Mouse (Mus musculus) stomach, embryonic 15.5 days (tissue): ENCODE results near the gene Fam221b. TPM values are rescaled to one million over a fixed set of nuclear protein-coding genes. Genes with fewer than 3 reads are reported as not detected.

Experiments
- ATAC-seq: fragments of 200-750 bp; cut with Nextera tagmentation; 2 replicates; pipeline ENCODE4 v1.8.0; 2017; ENCODE audit warnings: low read depth, moderate number of reproducible peaks, moderate TSS enrichment; ENCODE audit not compliant: insufficient read depth, low FRiP score
- H3K27ac ChIP-seq: fragments of 300-500 bp; sonication (generic); 2 replicates; pipeline ENCODE4 v1.5.1; 2015; ENCODE audit warnings: mild to moderate bottlenecking, inconsistent platforms
- H3K27me3 ChIP-seq: fragments of 300-500 bp; sonication (generic); replicated peaks from 2 replicates; pipeline ENCODE4 v1.6.1; 2015; ENCODE audit warnings: inconsistent platforms
- H3K36me3 ChIP-seq: fragments of 300-500 bp; sonication (generic); 2 replicates; pipeline ENCODE4 v1.6.1; 2015; ENCODE audit warnings: inconsistent platforms
- H3K4me1 ChIP-seq: fragments of 300-500 bp; sonication (generic); 2 replicates; pipeline ENCODE4 v1.6.1; 2015; ENCODE audit warnings: inconsistent platforms
- H3K4me2 ChIP-seq: fragments of 300-500 bp; sonication (generic); 2 replicates; pipeline ENCODE4 v1.6.1; 2015; ENCODE audit warnings: mild to moderate bottlenecking, inconsistent platforms
- H3K4me3 ChIP-seq: fragments of 300-500 bp; sonication (generic); replicated peaks from 2 replicates; pipeline ENCODE4 v1.5.1; 2015; ENCODE audit warnings: inconsistent platforms
- H3K9ac ChIP-seq: fragments of 300-500 bp; sonication (generic); 2 replicates; pipeline ENCODE4 v1.6.1; 2015; ENCODE audit warnings: inconsistent platforms
- H3K9me3 ChIP-seq: fragments of 300-500 bp; sonication (generic); 2 replicates; pipeline ENCODE4 v1.6.1; 2016; ENCODE audit warnings: inconsistent platforms
- WGBS: fragments of 180-500 bp; shearing (Covaris S2); methylation state at CpG from one replicate; pipeline ENCODE4 v1.1.7; 2015; 5-methylcytosine and 5-hydroxymethylcytosine counted together
- polyA plus RNA-seq: library from polyadenylated mRNA; unstranded; fragments of >200 nt; fragmentation: Nextera tagmentation; extraction: Ambion mirVana; gene quantifications from 2 replicates; pipeline ENCODE4 v1.2.1, GENCODE M21; 2015

Gene Fam221b
- polyA plus RNA-seq, 1 experiment from 2014 or later: 4.1 TPM

GRCm38 (mm10) chr4:43693806-43694241, 24.9 kb upstream of the Fam221b start:
- no peaks in the 10 kb centered on the region for H3K9me3 ChIP-seq
- no peak overlapping the region for H3K4me3 ChIP-seq
- H3K36me3 ChIP-seq: no peaks in the 10 kb centered on the region
- 60% methylated on average over 5 of the region's 5 CpGs for WGBS
- no peak overlapping the region for H3K4me2 ChIP-seq
- no peak overlapping the region; the same call in 1 of the 2 replicates for H3K27ac ChIP-seq
- no peak overlapping the region for H3K9ac ChIP-seq
- H3K4me1 ChIP-seq: no peaks in the 10 kb centered on the region
- no peak for ATAC-seq
- no peaks in the 10 kb centered on the region for H3K27me3 ChIP-seq

DNA sequence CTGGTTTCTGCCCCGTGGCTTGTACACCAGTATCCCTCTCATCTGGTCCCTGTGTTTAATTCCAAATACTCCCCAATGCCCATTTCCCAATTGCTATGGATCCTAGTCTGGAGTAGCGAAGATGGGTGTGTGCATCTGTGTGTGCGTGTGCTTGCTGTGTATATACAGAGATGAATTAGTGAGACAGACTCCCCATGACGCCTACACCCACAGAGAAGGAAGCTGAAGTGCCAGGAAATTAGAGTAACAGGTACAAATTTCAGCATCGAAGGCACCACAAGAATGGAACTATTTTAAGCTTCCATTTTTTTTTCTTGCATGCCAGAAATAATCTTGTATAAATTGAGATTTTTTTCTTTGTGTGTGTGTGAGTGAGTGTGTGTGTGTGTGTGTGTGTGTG, 22.1 kb upstream of the Fam221b start:
- Histone ChIP-seq H3K9ac (no peak overlapping the region), H3K4me1 (no peaks in the 10 kb centered on the region), H3K9me3 (no peaks in the 10 kb centered on the region), H3K36me3 (no peaks in the 10 kb centered on the region), H3K27ac (no peak overlapping the region), H3K4me2 (no peak overlapping the region), H3K27me3 (no peaks in the 10 kb centered on the region), H3K4me3 (no peak overlapping the region)
- ATAC-seq: no peak
- 69% methylated on average over 5 of the region's 5 CpGs for WGBS

DNA sequence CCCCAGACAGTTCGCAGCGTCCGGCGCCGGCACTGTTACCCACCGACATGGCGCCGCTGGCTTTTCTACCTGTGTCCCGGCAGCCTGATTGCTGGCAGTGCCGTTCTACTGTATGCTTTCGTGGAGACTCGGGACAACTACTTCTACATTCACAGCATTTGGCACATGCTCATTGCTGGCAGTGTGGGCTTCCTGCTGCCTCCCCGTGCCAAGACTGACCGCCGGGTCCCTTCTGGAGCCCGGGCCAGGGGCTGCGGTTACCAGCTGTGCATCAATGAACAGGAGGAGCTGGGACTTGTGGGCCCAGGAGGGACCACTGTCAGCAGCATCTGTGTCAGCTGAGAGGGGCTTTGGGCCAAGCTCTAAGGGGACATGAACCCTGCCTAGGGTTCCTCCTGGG, 21.1 kb upstream of the Fam221b start:
- H3K9me3 ChIP-seq: no peaks in the 10 kb centered on the region
- 0 out of 2 replicates have a peak, but pooled peaks cover 4% of the 10 kb centered on the region for H3K36me3 ChIP-seq
- no peak overlapping the region for H3K4me2 ChIP-seq
- no peak overlapping the region for H3K27ac ChIP-seq
- H3K27me3 ChIP-seq: no peaks in the 10 kb centered on the region
- H3K4me3 ChIP-seq: no peak overlapping the region
- ATAC-seq: no peak
- no peak overlapping the region for H3K9ac ChIP-seq
- 93% methylated on average over 17 of the region's 17 CpGs for WGBS
- no peaks in the 10 kb centered on the region for H3K4me1 ChIP-seq

DNA sequence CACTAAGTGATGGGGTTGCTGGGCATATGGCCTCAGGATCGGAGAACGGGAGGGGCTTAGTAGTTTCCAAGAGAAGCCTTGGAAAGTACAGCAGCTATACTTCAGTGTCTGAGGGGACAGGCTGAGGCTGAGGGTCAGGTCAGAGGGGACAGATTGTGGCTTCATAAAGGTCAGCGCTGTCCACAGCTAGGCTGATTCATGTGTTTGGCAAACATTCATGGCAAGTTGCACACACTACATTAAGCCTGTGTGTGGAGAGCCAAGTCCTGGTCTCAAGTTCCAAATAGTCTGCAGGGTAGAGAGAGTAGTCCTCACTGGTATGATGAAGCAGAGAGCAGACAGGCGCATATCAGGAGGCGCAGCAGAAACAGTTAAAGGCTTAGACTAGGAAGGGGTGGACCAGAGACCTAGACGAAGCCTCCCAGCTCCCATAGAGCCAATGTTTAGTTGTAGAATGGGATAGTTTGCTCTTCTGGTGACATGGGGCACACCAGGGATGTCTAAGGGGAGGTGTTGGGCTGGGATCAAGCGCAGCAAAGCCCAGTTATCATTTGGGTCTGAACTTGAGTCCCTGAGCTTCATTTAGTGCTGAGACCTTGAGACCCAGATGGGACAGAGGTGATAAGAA, 10.6 kb upstream of the Fam221b start:
- no peaks in the 10 kb centered on the region for H3K4me1 ChIP-seq
- H3K9ac ChIP-seq: no peak overlapping the region
- WGBS: 78% methylated on average over 7 of the region's 7 CpGs
- no peak overlapping the region for H3K4me3 ChIP-seq
- no peaks in the 10 kb centered on the region for H3K27me3 ChIP-seq
- no peak overlapping the region for H3K27ac ChIP-seq
- no peaks in the 10 kb centered on the region for H3K9me3 ChIP-seq
- peaks cover 13% of the 10 kb centered on the region for H3K36me3 ChIP-seq
- H3K4me2 ChIP-seq: no peak overlapping the region
- no peak for ATAC-seq

- WGBS: 89% methylated on average over 6 of the region's 6 CpGs
These were observed 9.6 kb upstream of the Fam221b start for GRCm38 (mm10) chr4:43678541-43678940.

GRCm38 (mm10) chr4:43675608-43676007, 6.7 kb upstream of the Fam221b start:
- no peak for ATAC-seq
- 65% methylated on average over 4 of the region's 4 CpGs for WGBS

More at GRCm38 (mm10) chr4:43678541-43678940, 9.6 kb upstream of the Fam221b start:
- ATAC-seq: no peak
- Histone ChIP-seq H3K4me3 (no peak overlapping the region), H3K27me3 (no peaks in the 10 kb centered on the region), H3K4me2 (no peak overlapping the region), H3K27ac (no peak overlapping the region), H3K36me3 (peaks cover 13% of the 10 kb centered on the region), H3K4me1 (no peaks in the 10 kb centered on the region), H3K9me3 (no peaks in the 10 kb centered on the region), H3K9ac (no peak overlapping the region)

GRCm38 (mm10) chr4:43674974-43675373, 6.0 kb upstream of the Fam221b start:
- Histone ChIP-seq H3K4me3 (no peak overlapping the region), H3K9ac (no peak overlapping the region), H3K36me3 (peaks cover 6% of the 10 kb centered on the region), H3K4me1 (0 out of 2 replicates have a peak, but pooled peaks cover 3% of the 10 kb centered on the region), H3K27me3 (no peaks in the 10 kb centered on the region), H3K9me3 (no peaks in the 10 kb centered on the region), H3K27ac (no peak overlapping the region), H3K4me2 (no peak overlapping the region)
- ATAC-seq: no peak
- 72% methylated on average over 5 of the region's 5 CpGs for WGBS

More at GRCm38 (mm10) chr4:43675608-43676007, 6.7 kb upstream of the Fam221b start:
- Histone ChIP-seq H3K9ac (no peak overlapping the region), H3K36me3 (peaks cover 6% of the 10 kb centered on the region), H3K4me2 (no peak overlapping the region), H3K27ac (no peak overlapping the region), H3K4me3 (no peak overlapping the region), H3K27me3 (no peaks in the 10 kb centered on the region), H3K4me1 (no peaks in the 10 kb centered on the region), H3K9me3 (no peaks in the 10 kb centered on the region)

DNA sequence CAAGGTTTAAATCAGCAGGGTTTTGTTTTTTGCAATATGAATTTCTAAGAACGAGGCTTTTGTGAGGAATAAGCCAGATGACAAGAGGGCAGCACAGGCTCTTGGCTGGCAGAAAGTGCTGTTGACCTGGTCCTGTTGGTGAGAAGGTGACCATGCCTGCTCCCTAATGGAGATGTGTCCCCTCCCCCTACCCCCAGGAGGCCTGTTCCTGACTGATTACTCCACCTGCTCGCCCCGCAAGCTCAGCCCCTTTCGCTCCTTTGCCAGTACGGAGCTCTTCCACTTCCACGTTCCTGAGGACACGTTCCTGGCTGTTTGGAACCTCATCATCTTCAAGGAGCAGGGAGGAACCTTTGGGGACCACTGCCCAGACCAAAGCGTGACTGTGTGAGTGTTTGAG, 4.8 kb upstream of the Fam221b start:
- H3K27me3 ChIP-seq: no peaks in the 10 kb centered on the region
- no peak overlapping the region for H3K9ac ChIP-seq
- no peak overlapping the region for H3K4me3 ChIP-seq
- H3K36me3 ChIP-seq: peaks cover 6% of the 10 kb centered on the region
- H3K4me2 ChIP-seq: no peak overlapping the region
- no peak overlapping the region for H3K27ac ChIP-seq
- 77% methylated on average over 8 of the region's 8 CpGs for WGBS
- no peaks in the 10 kb centered on the region for H3K9me3 ChIP-seq
- peaks cover 12% of the 10 kb centered on the region for H3K4me1 ChIP-seq
- ATAC-seq: no peak

GRCm38 (mm10) chr4:43672070-43672469, 3.1 kb upstream of the Fam221b start:
- H3K4me2 ChIP-seq: no peak overlapping the region
- no peak overlapping the region for H3K4me3 ChIP-seq
- 4% methylated on average over 2 of the region's 2 CpGs for WGBS
- no peak overlapping the region for H3K9ac ChIP-seq
- H3K9me3 ChIP-seq: no peaks in the 10 kb centered on the region
- ATAC-seq: no peak
- no peaks in the 10 kb centered on the region for H3K27me3 ChIP-seq
- H3K27ac ChIP-seq: no peak overlapping the region
- H3K36me3 ChIP-seq: peaks cover 2% of the 10 kb centered on the region
- peaks cover 14% of the 10 kb centered on the region for H3K4me1 ChIP-seq

- no peaks in the 10 kb centered on the region for H3K36me3 ChIP-seq
- 1% methylated on average over 24 of the region's 25 CpGs for WGBS
- no peaks in the 10 kb centered on the region for H3K9me3 ChIP-seq
- H3K4me3 ChIP-seq: peak overlapping the region; percentile 84
- 0 out of 2 replicates have a peak, but pooled peaks cover 3% of the 10 kb centered on the region for H3K27me3 ChIP-seq
- H3K4me1 ChIP-seq: peaks cover 14% of the 10 kb centered on the region
- peak; percentile 65 for ATAC-seq
- H3K27ac ChIP-seq: 0 out of 2 replicates have a peak overlapping the region, but pooled peaks have one; percentile 31
- peak overlapping the region; percentile 86 for H3K4me2 ChIP-seq
- H3K9ac ChIP-seq: peak overlapping the region; percentile 90
These were observed 466 bp upstream of the Fam221b start for GRCm38 (mm10) chr4:43669428-43669794.

DNA sequence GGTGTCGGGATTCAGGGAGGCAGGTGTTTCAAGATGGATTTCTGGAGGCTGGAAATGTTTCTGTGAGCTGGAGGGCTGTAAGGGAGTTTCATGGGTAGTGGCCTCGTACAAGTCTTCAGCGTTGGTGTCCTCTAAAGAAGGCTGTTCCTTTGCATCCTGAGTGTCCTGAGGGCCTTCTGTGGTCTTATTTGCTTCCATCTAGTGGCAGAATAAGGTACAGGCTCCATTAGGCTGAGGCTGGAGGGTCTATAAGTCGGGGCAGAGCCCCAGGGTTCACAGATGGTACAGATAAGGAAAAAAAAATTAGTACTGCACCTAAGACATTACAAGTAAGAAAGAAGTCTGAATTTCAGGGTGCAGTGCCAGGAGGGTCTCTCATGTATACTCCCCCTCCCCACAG, 2.5 kb downstream of the Fam221b start:
- Histone ChIP-seq H3K4me3 (no peak overlapping the region), H3K4me2 (no peak overlapping the region), H3K4me1 (peaks cover 14% of the 10 kb centered on the region), H3K9me3 (no peaks in the 10 kb centered on the region), H3K27ac (no peak overlapping the region), H3K27me3 (peaks cover 16% of the 10 kb centered on the region; the same call in 1 of the 2 replicates), H3K9ac (no peak overlapping the region), H3K36me3 (no peaks in the 10 kb centered on the region)
- no peak for ATAC-seq
- 22% methylated on average over 4 of the region's 4 CpGs for WGBS

DNA sequence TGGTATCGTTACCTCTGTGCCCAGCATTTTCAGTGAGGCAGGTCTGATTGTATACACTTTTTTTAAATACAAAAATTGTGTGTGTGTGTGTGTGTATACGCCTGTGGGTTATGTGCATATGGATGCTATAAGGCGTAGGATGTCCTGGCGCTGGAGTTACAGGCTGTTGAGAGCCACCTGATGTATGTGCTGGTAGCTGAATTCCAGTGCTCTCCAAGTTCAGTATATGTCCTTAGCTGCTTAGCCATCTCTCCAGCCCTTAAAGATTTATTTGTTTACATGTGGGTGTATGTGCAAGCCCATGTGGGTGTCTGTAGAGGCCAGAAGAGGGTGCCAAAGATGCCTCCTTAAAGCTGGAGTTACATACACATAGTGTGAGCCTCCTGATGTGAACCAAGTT, 11.8 kb downstream of the Fam221b start:
- no peak overlapping the region for H3K9ac ChIP-seq
- H3K36me3 ChIP-seq: no peaks in the 10 kb centered on the region
- peak overlapping the region; percentile 77; the same call in 1 of the 2 replicates for H3K4me3 ChIP-seq
- H3K4me1 ChIP-seq: no peaks in the 10 kb centered on the region
- 60% methylated on average over 4 of the region's 4 CpGs for WGBS
- ATAC-seq: no peak
- 0 out of 2 replicates have a peak, but pooled peaks cover 3% of the 10 kb centered on the region for H3K27me3 ChIP-seq
- peak overlapping the region; percentile 78 for H3K4me2 ChIP-seq
- no peaks in the 10 kb centered on the region for H3K9me3 ChIP-seq
- H3K27ac ChIP-seq: no peak overlapping the region
